Mouse (Mus musculus) lung, postnatal 25 days (tissue): ENCODE results near the gene Nmu.
A peak's percentile ranks its signal among the peaks of the same experiment; 100 is the strongest.

Source experiments
- DNase-seq: peaks from one replicate; pipeline ENCODE4 v3.0.0; 2022; ENCODE audit warnings: low spot score

Nmu gene

GRCm38 (mm10) chr5:76321249-76322196 is 42.1 kb downstream of the Nmu start:
- DNase-seq = peak; percentile 61

GRCm38 (mm10) chr5:76308206-76308605 is 55.4 kb downstream of the Nmu start:
- no peak for DNase-seq

GRCm38 (mm10) chr5:76306261-76306660 is 57.3 kb downstream of the Nmu start:
- no peak for DNase-seq

GRCm38 (mm10) chr5:76305616-76306015 is 58.0 kb downstream of the Nmu start:
- DNase-seq = no peak

- DNase-seq = peak; percentile 88
Observed at GRCm38 (mm10) chr5:76304452-76305341, 58.9 kb downstream of the Nmu start, which contains the start of gene Clock. Gene Clock (minus strand): TSS chr5:76304792.

GRCm38 (mm10) chr5:76303745-76304451 is 59.7 kb downstream of the Nmu start:
- DNase-seq = peak; percentile 84

- DNase-seq = no peak
Observed at GRCm38 (mm10) chr5:76303379-76303744, 60.2 kb downstream of the Nmu start.

- no peak for DNase-seq
Observed at GRCm38 (mm10) chr5:76302009-76302408, 61.6 kb downstream of the Nmu start.

GRCm38 (mm10) chr5:76289234-76289691 is 74.3 kb downstream of the Nmu start:
- no peak for DNase-seq

GRCm38 (mm10) chr5:76288256-76288655 is 75.3 kb downstream of the Nmu start:
- no peak for DNase-seq

- no peak for DNase-seq
Observed at GRCm38 (mm10) chr5:76287062-76287461, 76.5 kb downstream of the Nmu start.

- DNase-seq = no peak
Observed at GRCm38 (mm10) chr5:76285699-76286098, 77.9 kb downstream of the Nmu start.

GRCm38 (mm10) chr5:76283890-76284289 is 79.7 kb downstream of the Nmu start:
- no peak for DNase-seq
